12 mouse cellular contexts compared by ENCODE assay signal in the genomic region with DNA sequence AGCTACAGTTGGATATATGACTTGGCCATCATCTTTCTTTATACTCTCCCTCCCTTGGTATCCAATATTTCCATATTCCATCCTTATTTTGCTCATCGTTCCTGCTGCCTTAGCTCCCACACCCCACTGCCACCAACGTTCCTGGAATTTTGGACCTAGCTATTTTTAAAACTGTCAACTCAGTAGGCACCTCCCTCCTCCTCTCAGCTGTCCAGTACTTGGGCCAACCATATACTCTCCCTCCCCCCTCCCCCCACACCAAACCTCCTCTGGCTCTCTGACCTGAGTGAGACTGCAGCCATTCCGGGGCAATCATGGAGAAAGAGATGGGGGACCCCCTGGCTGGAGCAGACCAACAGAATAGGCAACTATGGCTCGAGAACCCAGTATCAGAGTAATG. TPM values are rescaled to one million over a fixed set of nuclear protein-coding genes. Genes with fewer than 3 reads are reported as not detected.
A peak's percentile ranks its signal among the peaks of the same experiment; 100 is the strongest.
DNase-seq lines count a peak whose midpoint lies in the region; ATAC-seq and TF ChIP-seq lines count a peak whose summit lies in the region.
"Had no signal": no experiment of that assay in that cellular context is flagged by ENCODE, and none has a peak within 500 bp of the region (broad histone marks: within the 10 kb centered on the region; RNA-seq: fewer than 3 reads in every experiment).

A gene (plus strand): TSS at position 259 of the 400 bp plus-strand sequence.

- H3K36me3 ChIP-seq in thymus, adult 2 months (ENCODE audit: control insufficient read depth, insufficient read depth, low read length): no peaks in the 10 kb centered on the region
- peaks cover 3% of the 10 kb centered on the region; the same call in 1 of the 2 replicates for H3K36me3 ChIP-seq in heart, adult 2 months (ENCODE audit: control insufficient read depth, insufficient read depth, low read length)
- H3K36me3 ChIP-seq: neural tube, embryonic 15.5 days had no signal

- intact Hi-C loops in heart, adult 2 months (cut with DNase I): no loop called here
- intact Hi-C loops in heart, postnatal 25 days (cut with DNase I): no loop called here

- peak within 1 kb of the TSS; percentile 67 for H3K9ac ChIP-seq in heart, adult 2 months (ENCODE audit: low read depth, low read length)
- H3K9ac ChIP-seq: neural tube, embryonic 15.5 days had no signal

- no peaks in the 10 kb centered on the region; the same call in 1 of the 2 replicates for H3K79me2 ChIP-seq in heart, adult 2 months (replicated peaks; ENCODE audit: control insufficient read depth, insufficient read depth, low read length)

- H3K4me1 ChIP-seq in thymus, adult 2 months (replicated peaks; ENCODE audit: control insufficient read depth, insufficient read depth, low read length): no peaks in the 10 kb centered on the region
- peaks cover 4% of the 10 kb centered on the region for H3K4me1 ChIP-seq in heart, adult 2 months (ENCODE audit: control insufficient read depth, insufficient read depth, low read length)

- no peak for TF ChIP-seq POLR2A in thymus, adult 2 months (IDR thresholded peaks at IDR 0.05; ENCODE audit: control insufficient read depth, extremely low read depth, insufficient read depth, low read length, poor library complexity)
- peak; percentile 74 for TF ChIP-seq POLR2A in heart, adult 2 months (IDR thresholded peaks at IDR 0.05; ENCODE audit: insufficient read depth, low read depth, low read length)

- no peak for TF ChIP-seq EP300 in heart, adult 2 months (IDR thresholded peaks at IDR 0.05; ENCODE audit: insufficient read depth, low read depth, low read length)

- no peak for ATAC-seq in CD4-positive, CD25-positive, alpha-beta regulatory T cell, adult 4 months
- ATAC-seq: inflammation-experienced regulatory T-cells, adult 6 months had no signal

- 79% methylated on average over 4 of the region's 4 CpGs for WGBS in thymus, adult 2 months
- WGBS in heart, adult 2 months: 30% methylated on average over 4 of the region's 4 CpGs

- no peak within 1 kb of the TSS for H3K27ac ChIP-seq in thymus, adult 2 months (ENCODE audit: control insufficient read depth, insufficient read depth, low read length)
- H3K27ac ChIP-seq in heart, adult 2 months: peak within 1 kb of the TSS; percentile 85
- H3K27ac ChIP-seq: neural tube, embryonic 15.5 days had no signal

- peaks cover 14% of the 10 kb centered on the region; the same call in 1 of the 2 replicates for H3K27me3 ChIP-seq in thymus, adult 2 months (ENCODE audit: control insufficient read depth, insufficient read depth, low read length)
- peaks cover 3% of the 10 kb centered on the region; the same call in 1 of the 2 replicates for H3K27me3 ChIP-seq in heart, adult 2 months (ENCODE audit: control insufficient read depth, insufficient read depth, low read length)

- TF ChIP-seq CTCF in thymus, adult 2 months (IDR thresholded peaks at IDR 0.05; ENCODE audit: borderline replicate concordance, control insufficient read depth, extremely low read depth, insufficient read depth, low read length, poor library complexity): no peak
- TF ChIP-seq CTCF in heart, adult 2 months (IDR thresholded peaks at IDR 0.05): no peak

- no peak for DNase-seq in thymus, adult 2 months
- no peak for DNase-seq in thymus, postnatal 4 days
- DNase-seq in heart, adult 2 months: no peak
- no peak for DNase-seq in heart, postnatal 25 days (ENCODE audit: low spot score)
- no peak for DNase-seq in c-Kit-positive CD71-positive TER-119-positive erythroid progenitor cells, embryonic 14.5 days (ENCODE audit: low spot score)
- DNase-seq in adrenal gland, postnatal 4 days (ENCODE audit: low spot score in 2 of 2): no peak
- DNase-seq: cerebellum, adult 8-10 months; right cerebral cortex, postnatal 14 days had no signal

- H3K4me3 ChIP-seq in thymus, adult 2 months (ENCODE audit: control insufficient read depth, insufficient read depth, low read length): no peak within 1 kb of the TSS
- H3K4me3 ChIP-seq in heart, adult 2 months: peak within 1 kb of the TSS; percentile 38
- H3K4me3 ChIP-seq: neural tube, embryonic 15.5 days had no signal

RNA-seq across cellular contexts. Expression of the gene that starts here (rescaled TPM):
- polyA plus RNA-seq in thymus, adult 2 months (2012; rRNA removed): 1.3 and 10.4 TPM in 2 replicates
- total RNA-seq in heart, adult 2 months (2021): 100 to 1,000 TPM; 289 to 295 TPM
- 199 and 261 TPM in 2 replicates for polyA plus RNA-seq in heart, adult 2 months (2012; rRNA removed)
- total RNA-seq in heart, postnatal 25 days (2021): 100 to 1,000 TPM; 266 to 290 TPM
- under 1 TPM in 1 of 2 experiments, not detected in 1; 0.22 TPM for polyA plus RNA-seq in CD4-positive, CD25-positive, alpha-beta regulatory T cell, adult 4 months (2017; shearing (Covaris generic))
- 10 to 100 TPM in 1 of 2 experiments, 1 to 10 TPM in 1; 3.9 to 11.2 TPM for total RNA-seq in adrenal gland, postnatal 4 days (2021)
- total RNA-seq: granulocyte monocyte progenitor cell, adult 5-6 weeks had no signal
- polyA plus RNA-seq: inflammation-experienced regulatory T-cells, adult 6 months had no signal

Comparison
In these comparisons a context has a peak if more than half of its experiments do, and no peak if none do; other contexts are left out.
1. RNA of the gene that starts here (total RNA-seq): 289 to 295 TPM in heart, adult 2 months and 266 to 290 TPM in heart, postnatal 25 days; 3.9 to 11.2 TPM in adrenal gland, postnatal 4 days; every median in the first group is over 10 times any median in the second.
2. RNA of the gene that starts here (polyA plus RNA-seq): 199 to 261 TPM in heart, adult 2 months; 1.3 to 10.4 TPM in thymus, adult 2 months and 0.22 TPM in CD4-positive, CD25-positive, alpha-beta regulatory T cell, adult 4 months; every median in the first group is over 10 times any median in the second.